Mouse (Mus musculus) colon, adult 2 months (tissue): ENCODE results near the gene Nucks1. TPM values are rescaled to one million over a fixed set of nuclear protein-coding genes. Genes with fewer than 3 reads are reported as not detected.

Experiments used
- polyA plus RNA-seq: library from polyadenylated mRNA; depleted of rRNA; stranded (reverse); fragments of >200 nt; gene quantifications from 2 replicates; pipeline ENCODE4 v1.2.3, GENCODE M21; 2012; rRNA removed

Gene Nucks1
- polyA plus RNA-seq: 2.8 and 3.1 TPM in 2 replicates

DNA sequence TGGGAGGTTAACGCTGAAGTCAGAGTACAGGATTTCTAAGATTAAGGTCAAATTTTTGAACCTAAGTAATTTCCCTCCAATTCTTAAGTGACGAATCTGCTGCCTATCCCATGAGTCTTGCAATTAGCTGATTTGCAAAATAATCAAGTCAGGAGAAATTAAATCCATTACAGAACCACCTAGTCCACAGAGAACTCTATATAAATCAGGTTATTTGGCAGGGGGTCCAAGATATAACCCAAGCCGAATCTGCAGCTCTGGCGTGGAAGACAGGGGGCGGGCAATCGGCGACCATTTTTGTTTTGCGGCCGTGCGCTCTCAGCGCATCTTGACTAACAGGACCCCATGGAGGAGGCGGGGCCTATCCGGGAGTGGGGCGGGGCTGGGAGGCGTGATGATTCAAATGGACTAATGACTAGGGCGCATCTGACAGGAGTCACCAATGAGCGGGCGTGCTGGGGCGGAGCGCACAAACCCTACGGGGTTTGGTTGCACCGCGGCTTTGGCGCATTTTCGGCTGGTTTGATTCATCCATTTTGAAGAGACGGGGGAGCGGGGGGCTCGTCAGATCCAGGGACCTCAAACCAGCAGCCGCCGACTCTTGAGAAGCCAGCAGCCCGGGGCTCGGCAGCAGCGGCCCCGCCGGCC lies at the start of gene Nucks1:
Gene Nucks1 (plus strand): TSS at position 534 of the 648 bp plus-strand sequence.

DNA sequence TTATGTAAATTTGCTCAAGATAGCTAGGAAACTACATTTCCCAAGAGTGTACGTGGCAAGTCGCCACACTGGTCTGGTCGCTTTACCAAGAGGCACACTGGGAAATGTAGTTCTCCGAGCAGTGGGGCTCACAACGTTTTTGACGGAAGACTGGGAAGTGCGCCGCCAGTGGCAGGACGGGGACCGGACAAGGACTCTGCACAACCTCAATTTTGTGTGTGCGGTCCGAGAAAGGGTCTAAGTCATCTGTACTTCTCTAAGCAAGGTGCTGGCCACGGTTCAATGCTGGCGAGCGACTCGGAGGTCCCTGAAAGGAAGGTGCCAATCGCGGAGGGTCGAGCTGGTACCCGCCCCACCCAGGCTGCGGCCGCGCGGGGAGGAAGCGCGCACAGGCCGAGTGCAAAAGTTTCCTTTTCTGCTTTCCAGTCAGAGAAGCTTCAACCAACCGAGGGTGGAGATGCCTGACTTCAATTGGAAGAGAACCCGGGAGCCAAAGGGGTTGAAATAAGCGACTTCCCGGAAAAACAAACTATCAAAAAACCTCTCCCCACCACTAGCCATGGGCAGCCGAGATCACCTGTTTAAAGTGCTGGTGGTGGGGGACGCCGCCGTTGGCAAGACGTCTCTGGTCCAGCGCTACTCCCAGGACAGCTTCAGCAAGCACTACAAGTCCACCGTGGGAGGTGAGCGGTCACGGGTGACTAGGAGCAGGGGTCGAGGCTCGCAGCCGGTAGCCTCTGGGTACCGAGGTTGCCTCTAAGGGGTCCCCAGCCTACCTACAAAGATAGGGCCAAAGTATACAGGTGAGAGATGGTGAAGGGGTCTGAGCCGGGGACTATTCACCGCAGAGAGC lies 43.0 kb upstream of the Nucks1 start, which contains the start of gene Rab29:
Gene Rab29 (plus strand): TSS at position 132 of the 853 bp plus-strand sequence.

GRCm38 (mm10) chr1:131962606-131963084 lies 52.3 kb downstream of the Nucks1 start, which contains the start of gene Slc45a3:
TSS of gene Slc45a3 (plus strand) at chr1:131962967.

Other genes with a start within 250 kb of the Nucks1 start
- 3.4 and 4.8 TPM in 2 replicates for gene Rab7b, start 221.8 kb upstream of the Nucks1 start, polyA plus RNA-seq
- gene Slc26a9, start 166.5 kb upstream of the Nucks1 start, polyA plus RNA-seq: not detected in 2 replicates
- 4.8 and 9.6 TPM in 2 replicates for gene Pm20d1, start 113.2 kb upstream of the Nucks1 start, polyA plus RNA-seq
- gene Slc41a1, start 83.0 kb upstream of the Nucks1 start, polyA plus RNA-seq: 21.6 and 34.4 TPM in 2 replicates
- gene Rab29, start 43.3 kb upstream of the Nucks1 start, polyA plus RNA-seq: 20.8 and 24.5 TPM in 2 replicates
- gene Slc45a3, start 52.4 kb downstream of the Nucks1 start, polyA plus RNA-seq: 41.4 and 55.6 TPM in 2 replicates
- 13.9 and 18.4 TPM in 2 replicates for gene Elk4, start 97.1 kb downstream of the Nucks1 start, polyA plus RNA-seq
- gene Mfsd4a, start 157.5 kb downstream of the Nucks1 start, polyA plus RNA-seq: 269 and 311 TPM in 2 replicates
- gene Cdk18, start 229.2 kb downstream of the Nucks1 start, polyA plus RNA-seq: 29.5 and 32.2 TPM in 2 replicates